Mouse (Mus musculus) lung, postnatal 4 days (tissue): Measurements from ENCODE around the gene Tfpi2.

ENCODE experiments used
- DNase-seq, 2 experiments: peaks; one replicate each; pipeline ENCODE4 v3.0.0; 2021

Tfpi2 gene

GRCm38 (mm10) chr6:3988750-3989149 lies at the start of gene Tfpi2:
TSS of gene Tfpi2 (minus strand) at chr6:3988919.
- DNase-seq: no peak

GRCm38 (mm10) chr6:4030956-4031355 lies 42.2 kb upstream of the Tfpi2 start:
- no peak for DNase-seq

- DNase-seq: no peak
These were observed 37.6 kb upstream of the Tfpi2 start for GRCm38 (mm10) chr6:4026367-4026766.

- DNase-seq: no peak
These were observed 33.9 kb upstream of the Tfpi2 start for GRCm38 (mm10) chr6:4022645-4023044.

GRCm38 (mm10) chr6:4009548-4009947 lies 20.8 kb upstream of the Tfpi2 start:
- DNase-seq: no peak

- peak in 1 of 2 experiments; percentile 8 for DNase-seq
These were observed 19.9 kb upstream of the Tfpi2 start for GRCm38 (mm10) chr6:4008501-4009040.

GRCm38 (mm10) chr6:4004808-4005207 lies 16.1 kb upstream of the Tfpi2 start:
- DNase-seq: no peak

- peak; percentile 81 to 90 for DNase-seq
These were observed 15.2 kb upstream of the Tfpi2 start, which contains the start of gene Gng11 for GRCm38 (mm10) chr6:4003890-4004306. TSS of gene Gng11 (plus strand) at chr6:4003904.

- DNase-seq: no peak
These were observed 14.7 kb upstream of the Tfpi2 start for GRCm38 (mm10) chr6:4003445-4003844.

GRCm38 (mm10) chr6:4000716-4001115 lies 12.0 kb upstream of the Tfpi2 start:
- no peak for DNase-seq

GRCm38 (mm10) chr6:3999296-3999695 lies 10.6 kb upstream of the Tfpi2 start:
- DNase-seq: no peak

- DNase-seq: no peak
These were observed 9.4 kb upstream of the Tfpi2 start for GRCm38 (mm10) chr6:3998089-3998488.

- DNase-seq: no peak
These were observed 4.8 kb upstream of the Tfpi2 start, which contains the start of gene Gngt1 for GRCm38 (mm10) chr6:3993492-3993891. TSS of gene Gngt1 (plus strand) at chr6:3993792.

- DNase-seq: no peak
These were observed 5.9 kb downstream of the Tfpi2 start for GRCm38 (mm10) chr6:3982661-3983284.

GRCm38 (mm10) chr6:3973679-3974078 lies 15.0 kb downstream of the Tfpi2 start:
- DNase-seq: no peak

GRCm38 (mm10) chr6:3967676-3968626 lies 20.8 kb downstream of the Tfpi2 start:
- peak; percentile 63 to 73 for DNase-seq

GRCm38 (mm10) chr6:3954969-3955368 lies 33.8 kb downstream of the Tfpi2 start:
- DNase-seq: no peak

GRCm38 (mm10) chr6:3936140-3936714 lies 52.5 kb downstream of the Tfpi2 start:
- peak in 1 of 2 experiments; percentile 6 for DNase-seq

- peak; percentile 24 to 56 for DNase-seq
These were observed 53.1 kb downstream of the Tfpi2 start for GRCm38 (mm10) chr6:3935606-3936005.

- no peak for DNase-seq
These were observed 53.7 kb downstream of the Tfpi2 start for GRCm38 (mm10) chr6:3935048-3935447.

GRCm38 (mm10) chr6:3926140-3926539 lies 62.6 kb downstream of the Tfpi2 start:
- DNase-seq: no peak

- no peak for DNase-seq
These were observed 65.8 kb downstream of the Tfpi2 start for GRCm38 (mm10) chr6:3922870-3923269.

GRCm38 (mm10) chr6:3916015-3916414 lies 72.7 kb downstream of the Tfpi2 start:
- DNase-seq: no peak
